Mouse (Mus musculus): ENCODE data around the gene Rcn2. TPM values are rescaled to one million over a fixed set of nuclear protein-coding genes. Genes with fewer than 3 reads are reported as not detected.
A peak's percentile ranks its signal among the peaks of the same experiment; 100 is the strongest.

The Rcn2 gene
- total RNA-seq, 1 experiment: 77.1 TPM

GRCm38 (mm10) chr9:56074863-56075262 is 33.2 kb downstream of the Rcn2 start:
- H3K27ac ChIP-seq (ENCODE audit: insufficient read depth, low read depth, low read length, poor library complexity, severe bottlenecking): peak overlapping the region; percentile 94
- DNase-seq (ENCODE audit: low read depth, low spot score): peak; percentile 59
- H3K4me3 ChIP-seq (ENCODE audit: insufficient read depth in 1 of 2, low read depth in 1 of 2, low read length in 2 of 2, poor library complexity in 1 of 2, severe bottlenecking in 1 of 2): peak overlapping the region; percentile 31 to 81
- no peaks in the 10 kb centered on the region for H3K9me3 ChIP-seq (ENCODE audit: control insufficient read depth, insufficient read depth, low read depth, low read length)
- TF ChIP-seq HCFC1 (IDR thresholded peaks at IDR 0.05; ENCODE audit: borderline replicate concordance, insufficient read depth, low read length): no peak
- TF ChIP-seq ZNF384 (IDR thresholded peaks at IDR 0.05; ENCODE audit: low read depth, low read length): no peak
- TF ChIP-seq MAFK (IDR thresholded peaks at IDR 0.05; ENCODE audit: insufficient read depth, low read depth, low read length): no peak
- no peak for TF ChIP-seq ZC3H11A (IDR thresholded peaks at IDR 0.05; ENCODE audit: borderline replicate concordance, low read depth, low read length)
- no peak for TF ChIP-seq CHD2 (IDR thresholded peaks at IDR 0.05; ENCODE audit: low read depth, low read length)
- in situ Hi-C loops (cut with MboI; ENCODE audit: low sequenced_read_pairs in 2 of 2, unreplicated experiment in 2 of 2): no loop called here
- H3K9ac ChIP-seq (ENCODE audit: insufficient read depth, low read depth, low read length, poor library complexity, severe bottlenecking): peak overlapping the region; percentile 84
- H3K4me1 ChIP-seq (ENCODE audit: control insufficient read depth in 2 of 2, insufficient read depth in 2 of 2, low read length in 2 of 2, poor library complexity in 1 of 2): peaks cover 14 to 20% of the 10 kb centered on the region in 2 experiments
- no peaks in the 10 kb centered on the region for H3K36me3 ChIP-seq (ENCODE audit: control insufficient read depth, insufficient read depth, low read length, poor library complexity, severe bottlenecking)

GRCm38 (mm10) chr9:56075264-56075663 is 33.6 kb downstream of the Rcn2 start:
- H3K4me1 ChIP-seq (ENCODE audit: control insufficient read depth in 2 of 2, insufficient read depth in 2 of 2, low read length in 2 of 2, poor library complexity in 1 of 2): peaks cover 13 to 18% of the 10 kb centered on the region in 2 experiments
- H3K4me3 ChIP-seq (ENCODE audit: insufficient read depth in 1 of 2, low read depth in 1 of 2, low read length in 2 of 2, poor library complexity in 1 of 2, severe bottlenecking in 1 of 2): peak overlapping the region; percentile 31 to 81
- peak; percentile 98 for DNase-seq (ENCODE audit: low read depth, low spot score)
- TF ChIP-seq ZC3H11A (IDR thresholded peaks at IDR 0.05; ENCODE audit: borderline replicate concordance, low read depth, low read length): no peak
- no peak for TF ChIP-seq MAFK (IDR thresholded peaks at IDR 0.05; ENCODE audit: insufficient read depth, low read depth, low read length)
- TF ChIP-seq HCFC1 (IDR thresholded peaks at IDR 0.05; ENCODE audit: borderline replicate concordance, insufficient read depth, low read length): no peak
- no peak for TF ChIP-seq CHD2 (IDR thresholded peaks at IDR 0.05; ENCODE audit: low read depth, low read length)
- no peak for TF ChIP-seq ZNF384 (IDR thresholded peaks at IDR 0.05; ENCODE audit: low read depth, low read length)
- H3K36me3 ChIP-seq (ENCODE audit: control insufficient read depth, insufficient read depth, low read length, poor library complexity, severe bottlenecking): no peaks in the 10 kb centered on the region
- peak overlapping the region; percentile 94 for H3K27ac ChIP-seq (ENCODE audit: insufficient read depth, low read depth, low read length, poor library complexity, severe bottlenecking)
- in situ Hi-C loops (cut with MboI; ENCODE audit: low sequenced_read_pairs in 2 of 2, unreplicated experiment in 2 of 2): no loop called here
- H3K9ac ChIP-seq (ENCODE audit: insufficient read depth, low read depth, low read length, poor library complexity, severe bottlenecking): peak overlapping the region; percentile 84
- no peaks in the 10 kb centered on the region for H3K9me3 ChIP-seq (ENCODE audit: control insufficient read depth, insufficient read depth, low read depth, low read length)

GRCm38 (mm10) chr9:56075901-56076620 is 34.4 kb downstream of the Rcn2 start:
- DNase-seq (ENCODE audit: low read depth, low spot score): no peak
- Histone ChIP-seq H3K27ac (ENCODE audit: insufficient read depth, low read depth, low read length, poor library complexity, severe bottlenecking) (peak overlapping the region; percentile 71), H3K4me3 (ENCODE audit: insufficient read depth in 1 of 2, low read depth in 1 of 2, low read length in 2 of 2, poor library complexity in 1 of 2, severe bottlenecking in 1 of 2) (no peak overlapping the region), H3K9me3 (ENCODE audit: control insufficient read depth, insufficient read depth, low read depth, low read length) (no peaks in the 10 kb centered on the region), H3K4me1 (ENCODE audit: control insufficient read depth in 2 of 2, insufficient read depth in 2 of 2, low read length in 2 of 2, poor library complexity in 1 of 2) (peaks cover 13 to 18% of the 10 kb centered on the region in 2 experiments), H3K36me3 (ENCODE audit: control insufficient read depth, insufficient read depth, low read length, poor library complexity, severe bottlenecking) (no peaks in the 10 kb centered on the region), H3K9ac (ENCODE audit: insufficient read depth, low read depth, low read length, poor library complexity, severe bottlenecking) (peak overlapping the region; percentile 26; the same call in 1 of the 2 replicates)
- in situ Hi-C loops (cut with MboI; ENCODE audit: low sequenced_read_pairs in 2 of 2, unreplicated experiment in 2 of 2): no loop called here
- no peak for TF ChIP-seq CHD2 (IDR thresholded peaks at IDR 0.05; ENCODE audit: low read depth, low read length)
- TF ChIP-seq ZNF384 (IDR thresholded peaks at IDR 0.05; ENCODE audit: low read depth, low read length): no peak
- TF ChIP-seq HCFC1 (IDR thresholded peaks at IDR 0.05; ENCODE audit: borderline replicate concordance, insufficient read depth, low read length): no peak

- Histone ChIP-seq H3K9ac (ENCODE audit: insufficient read depth, low read depth, low read length, poor library complexity, severe bottlenecking) (no peak overlapping the region), H3K27ac (ENCODE audit: insufficient read depth, low read depth, low read length, poor library complexity, severe bottlenecking) (no peak overlapping the region), H3K4me1 (ENCODE audit: control insufficient read depth in 2 of 2, insufficient read depth in 2 of 2, low read length in 2 of 2, poor library complexity in 1 of 2) (peaks cover 2 to 11% of the 10 kb centered on the region in 2 experiments; a peak in 3 of 4 replicates), H3K9me3 (ENCODE audit: control insufficient read depth, insufficient read depth, low read depth, low read length) (no peaks in the 10 kb centered on the region), H3K4me3 (ENCODE audit: insufficient read depth in 1 of 2, low read depth in 1 of 2, low read length in 2 of 2, poor library complexity in 1 of 2, severe bottlenecking in 1 of 2) (no peak overlapping the region), H3K36me3 (ENCODE audit: control insufficient read depth, insufficient read depth, low read length, poor library complexity, severe bottlenecking) (no peaks in the 10 kb centered on the region)
- TF ChIP-seq HCFC1 (IDR thresholded peaks at IDR 0.05; ENCODE audit: borderline replicate concordance, insufficient read depth, low read length) (no peak), ZNF384 (IDR thresholded peaks at IDR 0.05; ENCODE audit: low read depth, low read length) (no peak), ZC3H11A (IDR thresholded peaks at IDR 0.05; ENCODE audit: borderline replicate concordance, low read depth, low read length) (no peak), MAFK (IDR thresholded peaks at IDR 0.05; ENCODE audit: insufficient read depth, low read depth, low read length) (no peak), CHD2 (IDR thresholded peaks at IDR 0.05; ENCODE audit: low read depth, low read length) (no peak)
- in situ Hi-C loops (cut with MboI; ENCODE audit: low sequenced_read_pairs in 2 of 2, unreplicated experiment in 2 of 2): no loop called here
- no peak for DNase-seq (ENCODE audit: low read depth, low spot score)
Observed at GRCm38 (mm10) chr9:56079587-56079986, 37.9 kb downstream of the Rcn2 start.

All from ES-E14 (cell line).